Mouse (Mus musculus) forebrain, postnatal 0 days (tissue): ENCODE results near the gene Sp100. TPM values are rescaled to one million over a fixed set of nuclear protein-coding genes. Genes with fewer than 3 reads are reported as not detected.
"Not testable (repeated sequence)": the region's sequence is repeated elsewhere in the genome, so short reads cannot be mapped to it uniquely, and the experiment has no call there.

Experiments used
- ATAC-seq: fragments of 200-750 bp; cut with Nextera tagmentation; 2 replicates; pipeline ENCODE4 v1.8.0; 2017; ENCODE audit warnings: mild to moderate bottlenecking, moderate library complexity
- DNase-seq: peaks from one replicate; pipeline ENCODE4 v3.0.0-alpha.2; 2015
- H3K27ac ChIP-seq: fragments of 300-500 bp; sonication (generic); 2 replicates; pipeline ENCODE4 v1.5.1; 2014; ENCODE audit warnings: low read depth, mild to moderate bottlenecking, antibody characterized with exemption, low read length, moderate library complexity, mixed read lengths
- H3K27me3 ChIP-seq: fragments of 300-500 bp; sonication (generic); 2 replicates; pipeline ENCODE4 v1.6.1; 2014; ENCODE audit warnings: mild to moderate bottlenecking, low read length, mixed read lengths; ENCODE audit not compliant: insufficient read depth
- H3K36me3 ChIP-seq: fragments of 300-500 bp; sonication (generic); 2 replicates; pipeline ENCODE4 v1.6.1; 2014; ENCODE audit warnings: mild to moderate bottlenecking, moderate library complexity; ENCODE audit not compliant: insufficient read depth
- H3K4me1 ChIP-seq: fragments of 300-500 bp; sonication (generic); 2 replicates; pipeline ENCODE4 v1.6.1; 2014; ENCODE audit warnings: antibody characterized with exemption; ENCODE audit not compliant: insufficient read depth
- H3K4me2 ChIP-seq: fragments of 300-500 bp; sonication (generic); 2 replicates; pipeline ENCODE4 v1.6.1; 2014; ENCODE audit warnings: low read depth, mild to moderate bottlenecking, moderate library complexity
- H3K4me3 ChIP-seq: fragments of 300-500 bp; sonication (generic); 2 replicates; pipeline ENCODE4 v1.5.1; 2014; ENCODE audit warnings: low read depth, low read length, mixed read lengths
- H3K9ac ChIP-seq: fragments of 300-500 bp; sonication (generic); 2 replicates; pipeline ENCODE4 v1.6.1; 2014; ENCODE audit warnings: mild to moderate bottlenecking
- H3K9me3 ChIP-seq: fragments of 300-500 bp; sonication (generic); 2 replicates; pipeline ENCODE4 v1.6.1; 2016; ENCODE audit warnings: low read length
- WGBS: fragments of 180-500 bp; shearing (Covaris S2); extraction: QIAGEN DNeasy Blood & Tissue Kit; methylation state at CpG from one replicate; pipeline ENCODE4 v1.1.7; 2014; 5-methylcytosine and 5-hydroxymethylcytosine counted together
- polyA plus RNA-seq: library from polyadenylated mRNA; unstranded; fragments of >200 nt; fragmentation: Nextera tagmentation; extraction: Ambion mirVana; gene quantifications from 2 replicates; pipeline ENCODE4 v1.2.1, GENCODE M21; 2015
- total RNA-seq: library from RNA; depleted of rRNA; stranded (reverse); fragments of >200 nt; gene quantifications from 2 replicates; pipeline ENCODE4 v1.2.3, GENCODE M21; 2014; rRNA removed

The Sp100 gene
- total RNA-seq, result 0.46 and 0.95 TPM in 2 replicates
- 0.74 and 1.1 TPM in 2 replicates for polyA plus RNA-seq

DNA sequence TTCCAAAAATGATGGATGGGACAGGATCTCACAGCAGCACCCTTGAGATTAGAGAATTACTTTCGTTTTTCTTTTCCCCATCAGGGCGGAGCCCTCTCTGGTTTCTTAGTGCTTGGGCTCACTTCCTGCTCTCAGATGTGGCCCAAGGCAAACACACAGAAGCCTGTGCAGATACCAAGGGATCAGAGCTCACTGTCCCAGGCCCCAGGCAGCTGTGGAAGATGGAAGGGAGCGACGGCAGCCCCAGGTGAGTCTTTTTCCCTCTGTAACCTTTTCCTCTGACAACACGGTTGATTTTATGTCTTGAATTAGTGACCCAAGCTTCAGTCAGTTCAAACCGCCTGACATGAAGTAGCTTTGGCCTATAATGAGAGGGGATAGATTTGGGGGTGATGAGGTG lies at the start of gene Sp100:
Sp100 (plus strand) TSS at position 108 of the 400 bp plus-strand sequence.
- not testable (repeated sequence) for H3K4me2 ChIP-seq, H3K9ac ChIP-seq, H3K4me3 ChIP-seq, H3K36me3 ChIP-seq, H3K4me1 ChIP-seq, H3K27ac ChIP-seq, H3K27me3 ChIP-seq, ATAC-seq, H3K9me3 ChIP-seq, DNase-seq
- WGBS, result 73% methylated on average over 6 of the region's 6 CpGs

DNA sequence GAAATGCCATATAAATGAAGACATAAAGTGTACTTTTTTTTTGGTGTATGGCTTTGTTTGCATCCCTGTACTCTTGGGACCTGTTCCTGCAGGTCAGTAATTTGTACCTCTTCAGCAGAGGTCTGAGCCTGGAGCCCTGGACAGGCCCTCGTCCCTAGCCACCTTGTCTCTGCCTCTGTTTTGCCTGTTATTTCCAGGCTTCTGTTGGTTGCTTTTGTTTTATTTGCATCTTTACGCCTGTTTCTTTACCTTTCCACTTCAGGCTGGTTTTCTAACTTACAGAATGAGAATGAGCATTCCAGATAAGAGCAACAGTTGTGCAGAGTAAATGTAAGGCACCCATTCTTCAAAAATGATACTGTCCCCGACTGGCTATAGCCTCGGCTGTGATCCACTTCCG lies 49.7 kb upstream of the Sp100 start, which contains the start of gene Sp140:
Sp140 (plus strand) TSS at position 301 of the 400 bp plus-strand sequence.
- not testable (repeated sequence) for DNase-seq, H3K27me3 ChIP-seq, H3K36me3 ChIP-seq, H3K4me3 ChIP-seq, H3K9me3 ChIP-seq, ATAC-seq, H3K9ac ChIP-seq, H3K27ac ChIP-seq, H3K4me1 ChIP-seq, H3K4me2 ChIP-seq
- no CpG with 5 or more reads among the region's 5 CpGs for WGBS

DNA sequence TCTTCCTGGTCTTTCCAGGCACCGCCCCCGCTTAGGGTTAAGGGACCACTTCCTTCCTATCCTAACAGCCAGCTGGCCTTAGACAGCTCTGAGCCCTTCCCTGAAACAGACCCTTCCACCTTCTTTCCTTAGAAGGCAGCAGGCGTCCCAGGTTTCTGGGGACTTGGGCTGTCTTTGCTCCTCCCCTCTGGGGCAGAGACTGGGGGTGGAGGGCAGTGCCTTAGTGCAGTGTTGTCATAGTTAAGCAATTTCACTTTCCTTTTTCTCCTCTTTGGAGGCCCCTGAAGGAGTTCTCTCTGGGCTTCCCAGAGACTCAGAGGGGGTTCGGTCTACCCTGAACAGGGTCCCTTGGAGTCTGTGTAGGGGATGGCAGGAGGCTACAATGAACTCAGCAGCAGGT lies 49.0 kb upstream of the Sp100 start:
- H3K36me3 ChIP-seq, H3K4me2 ChIP-seq, H3K4me1 ChIP-seq, H3K27me3 ChIP-seq, DNase-seq, ATAC-seq, H3K4me3 ChIP-seq, H3K27ac ChIP-seq, H3K9ac ChIP-seq, H3K9me3 ChIP-seq: not testable (repeated sequence)
- 65% methylated on average over 4 of the region's 4 CpGs for WGBS

DNA sequence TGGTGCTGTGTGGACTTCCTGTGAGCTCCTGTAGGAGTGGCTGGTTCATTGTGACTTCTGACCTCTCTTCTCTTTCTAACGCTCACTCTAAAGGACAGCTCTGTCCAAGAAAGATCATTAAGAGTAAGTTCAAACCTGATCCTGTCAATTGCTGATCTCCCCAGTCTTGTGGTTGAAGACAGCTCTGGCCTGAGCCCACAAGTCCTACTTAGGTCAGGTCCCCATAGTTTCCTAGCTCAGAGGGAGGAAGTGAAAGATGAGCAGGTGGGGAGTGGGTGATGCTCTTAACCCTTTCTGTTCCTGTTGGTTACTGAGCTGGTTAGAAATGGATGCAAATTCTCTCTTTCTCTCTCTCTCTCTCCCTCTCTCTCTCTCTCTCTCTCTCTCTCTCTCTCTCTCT lies 45.4 kb upstream of the Sp100 start:
- DNase-seq, H3K4me1 ChIP-seq, H3K27me3 ChIP-seq, ATAC-seq, H3K36me3 ChIP-seq, H3K9ac ChIP-seq, H3K9me3 ChIP-seq, H3K4me3 ChIP-seq, H3K4me2 ChIP-seq, H3K27ac ChIP-seq: not testable (repeated sequence)
- WGBS, result no CpG with 5 or more reads among the region's 1 CpGs

DNA sequence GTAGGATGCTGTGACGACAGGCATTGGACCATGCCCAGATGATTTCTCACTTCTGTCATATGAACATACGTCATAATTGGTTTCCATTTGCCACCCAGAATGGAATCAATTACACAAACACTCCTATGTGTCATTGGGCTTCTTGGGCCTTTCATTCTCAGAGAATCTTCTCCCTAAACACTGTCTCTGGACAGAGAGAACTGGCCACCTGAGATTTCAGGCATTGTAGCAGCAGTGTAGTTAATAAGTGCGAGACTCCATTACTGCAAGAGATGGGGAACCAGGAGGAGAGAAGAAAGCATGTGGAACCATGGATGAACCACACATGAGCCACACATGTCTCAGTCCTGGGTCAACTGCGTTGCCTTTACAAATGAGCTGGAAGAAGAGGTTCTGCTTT lies 41.4 kb upstream of the Sp100 start:
- H3K4me3 ChIP-seq, H3K36me3 ChIP-seq, H3K4me1 ChIP-seq, H3K27ac ChIP-seq, DNase-seq, H3K9me3 ChIP-seq, ATAC-seq, H3K27me3 ChIP-seq, H3K4me2 ChIP-seq, H3K9ac ChIP-seq: not testable (repeated sequence)
- WGBS, result 86% methylated on average over 3 of the region's 4 CpGs

DNA sequence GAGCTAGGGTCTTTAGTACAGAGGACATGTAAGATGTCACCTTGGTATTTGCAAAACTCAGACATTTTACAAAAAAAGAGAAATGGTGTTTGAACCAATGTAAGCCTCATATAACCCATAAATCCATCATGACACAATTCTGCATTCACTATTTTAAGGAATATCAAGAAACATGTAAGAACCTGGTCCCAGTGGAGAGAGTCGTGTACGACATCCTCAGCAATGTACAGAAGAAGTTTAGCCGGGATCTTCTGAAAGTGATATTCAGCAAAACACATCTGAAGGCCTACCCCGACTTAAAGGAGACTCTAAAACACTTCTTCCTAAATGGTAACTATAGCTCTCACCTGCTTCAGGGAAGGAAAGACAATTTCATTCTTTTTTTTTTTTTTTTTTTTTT lies 39.2 kb upstream of the Sp100 start:
- H3K9ac ChIP-seq, H3K27me3 ChIP-seq, H3K27ac ChIP-seq, H3K9me3 ChIP-seq, H3K4me3 ChIP-seq, ATAC-seq, H3K4me1 ChIP-seq, DNase-seq, H3K4me2 ChIP-seq, H3K36me3 ChIP-seq: not testable (repeated sequence)
- no CpG with 5 or more reads among the region's 4 CpGs for WGBS

DNA sequence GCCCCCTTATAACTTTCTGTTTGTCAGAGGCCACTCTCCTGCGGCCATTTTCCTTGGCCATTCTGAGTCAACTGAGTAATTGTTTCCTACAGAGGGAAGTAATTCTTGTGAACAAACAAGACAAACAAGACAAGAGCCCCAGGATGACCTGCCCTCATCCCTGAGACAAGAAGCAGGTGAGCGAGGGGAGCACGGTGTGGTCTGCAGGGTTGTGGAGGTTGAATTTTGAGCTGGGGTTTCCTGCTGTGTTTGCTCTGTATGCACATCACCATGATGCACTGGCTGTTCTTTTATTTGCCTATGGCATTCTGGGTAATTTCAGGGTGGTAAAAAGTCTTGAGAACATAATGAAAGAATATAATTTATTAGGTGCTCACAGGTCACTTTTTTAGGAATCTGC lies 34.7 kb upstream of the Sp100 start:
- not testable (repeated sequence) for ATAC-seq, H3K4me1 ChIP-seq
- 92% methylated on average over 3 of the region's 3 CpGs for WGBS

DNA sequence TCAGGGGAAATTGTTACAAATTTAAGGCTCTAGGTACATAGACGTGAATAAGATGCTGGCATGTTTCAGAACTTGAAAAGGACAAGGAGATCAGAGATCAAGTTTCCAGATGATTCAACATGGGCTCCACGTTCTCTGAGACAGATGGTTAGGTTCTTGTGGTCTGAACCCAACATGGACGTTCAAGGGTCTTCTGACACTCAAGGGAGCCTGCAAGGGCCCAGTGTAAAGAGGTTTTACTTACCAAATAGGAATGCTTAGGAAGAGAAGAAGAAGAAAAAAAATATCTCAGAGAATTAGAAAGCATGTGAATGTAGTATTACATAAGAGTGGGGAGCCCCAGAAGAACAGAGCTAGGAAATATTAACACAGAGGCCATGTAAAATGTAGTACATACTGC lies 34.0 kb upstream of the Sp100 start:
- not testable (repeated sequence) for H3K36me3 ChIP-seq, H3K27ac ChIP-seq, H3K4me1 ChIP-seq, H3K9me3 ChIP-seq, H3K4me3 ChIP-seq, DNase-seq, H3K4me2 ChIP-seq, H3K27me3 ChIP-seq, H3K9ac ChIP-seq, ATAC-seq
- 65% methylated on average over 3 of the region's 3 CpGs for WGBS

More for the DNA sequence above, 34.7 kb upstream of the Sp100 start:
- not testable (repeated sequence) for H3K27me3 ChIP-seq, H3K9ac ChIP-seq, H3K9me3 ChIP-seq, H3K27ac ChIP-seq, DNase-seq, H3K36me3 ChIP-seq, H3K4me3 ChIP-seq, H3K4me2 ChIP-seq

DNA sequence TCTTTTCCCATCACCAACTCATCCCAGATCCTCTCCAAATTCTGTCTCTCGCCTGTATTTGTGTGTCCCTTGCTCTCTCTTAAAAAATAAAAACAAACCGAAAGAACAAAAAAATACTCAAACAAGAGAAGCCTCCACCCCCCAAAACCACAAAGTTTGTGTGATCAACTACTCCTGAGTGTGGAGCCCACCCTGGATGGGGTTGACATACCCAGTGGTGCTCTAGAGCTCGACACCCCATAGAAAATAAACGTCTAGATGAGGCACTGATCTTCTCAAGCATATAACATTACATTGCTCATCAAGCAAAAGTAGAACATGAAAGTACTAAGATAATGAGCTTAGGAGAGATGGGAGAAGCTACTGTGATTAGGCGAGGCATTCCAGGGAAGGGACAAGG lies 32.6 kb upstream of the Sp100 start:
- H3K9me3 ChIP-seq, H3K9ac ChIP-seq, ATAC-seq, H3K4me1 ChIP-seq, H3K36me3 ChIP-seq, H3K4me2 ChIP-seq, H3K27me3 ChIP-seq, DNase-seq, H3K4me3 ChIP-seq, H3K27ac ChIP-seq: not testable (repeated sequence)
- 68% methylated on average over 4 of the region's 5 CpGs for WGBS

DNA sequence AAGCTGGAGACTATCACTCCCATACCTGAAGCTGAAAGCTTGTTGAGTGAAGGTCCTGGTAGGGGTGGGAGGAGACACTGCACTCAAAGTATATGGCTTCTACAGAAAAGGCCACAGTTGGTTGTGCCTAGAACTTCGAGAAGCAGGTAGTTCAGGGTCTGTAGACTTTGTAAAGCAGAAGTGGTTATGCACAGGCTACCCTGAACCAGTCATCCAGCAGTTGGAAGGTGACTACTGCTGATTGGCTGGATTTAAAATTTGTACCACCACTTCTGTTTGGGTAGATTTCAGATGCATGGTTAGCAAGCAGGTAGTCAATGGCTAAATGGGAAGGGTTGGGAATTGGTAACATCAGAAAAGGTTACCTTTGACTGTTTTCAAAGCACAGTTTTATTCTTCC lies 31.1 kb upstream of the Sp100 start:
- WGBS, result 50% methylated on average over 1 of the region's 1 CpGs
- ATAC-seq, H3K27ac ChIP-seq: not testable (repeated sequence)

DNA sequence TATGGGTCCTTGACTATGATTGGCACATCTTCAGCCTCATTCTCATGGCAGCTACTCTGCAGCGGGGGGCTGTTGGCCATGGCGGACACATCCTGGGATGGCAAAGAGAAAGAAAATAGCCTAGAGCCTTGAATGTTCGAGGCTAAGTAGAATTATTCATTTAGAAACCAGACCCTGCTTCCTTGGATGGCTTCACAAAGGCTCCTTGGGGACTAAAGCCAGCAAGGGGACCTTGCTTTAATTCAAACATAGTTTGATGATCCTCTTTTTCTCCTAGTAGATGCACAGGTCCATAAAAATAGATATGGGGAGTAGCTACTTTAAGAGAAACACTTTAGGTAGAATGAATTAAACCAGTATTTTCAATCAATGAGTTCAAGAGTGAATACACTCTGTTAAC lies 12.9 kb upstream of the Sp100 start:
- not testable (repeated sequence) for H3K36me3 ChIP-seq, H3K4me2 ChIP-seq, H3K27ac ChIP-seq, H3K4me3 ChIP-seq, H3K9me3 ChIP-seq, H3K27me3 ChIP-seq, DNase-seq, H3K4me1 ChIP-seq, H3K9ac ChIP-seq, ATAC-seq
- WGBS, result 51% methylated on average over 3 of the region's 3 CpGs

More for the DNA sequence above, 31.1 kb upstream of the Sp100 start:
- not testable (repeated sequence) for H3K4me2 ChIP-seq, H3K4me1 ChIP-seq, H3K4me3 ChIP-seq, DNase-seq, H3K9me3 ChIP-seq, H3K27me3 ChIP-seq, H3K36me3 ChIP-seq, H3K9ac ChIP-seq
